Mouse (Mus musculus): ENCODE data around the gene Swt1.

DNA sequence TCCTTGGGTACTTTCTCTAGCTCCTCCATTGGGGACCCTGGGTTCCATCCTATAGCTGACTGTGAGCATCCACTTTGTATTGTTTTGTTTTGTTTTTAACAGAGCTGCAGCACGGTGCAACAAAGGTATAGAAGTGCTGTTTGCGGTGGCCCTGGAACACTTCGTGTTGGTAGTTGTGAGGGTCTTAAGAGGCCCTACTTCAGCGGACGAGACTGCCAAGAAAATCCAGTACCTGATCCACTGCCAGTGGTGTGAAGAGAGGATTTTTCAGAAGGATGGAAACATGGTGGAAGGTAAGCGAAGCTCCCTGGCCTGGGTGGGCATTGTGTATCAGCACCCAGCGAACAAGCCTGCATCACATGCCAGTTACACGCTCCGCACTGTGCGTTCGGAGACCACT lies 23.7 kb upstream of the Swt1 start:
- TF ChIP-seq CTCF (conservative IDR thresholded peaks at IDR 0.05; ENCODE audit: insufficient read depth, insufficient read length, low read depth, low read length) (no peak), POLR2A (IDR thresholded peaks at IDR 0.05; ENCODE audit: low read depth, low read length) (no peak)
